Mouse (Mus musculus): ENCODE measurements around the gene Diras1. TPM values are rescaled to one million over a fixed set of nuclear protein-coding genes. Genes with fewer than 3 reads are reported as not detected.

The Diras1 gene
- polyA plus RNA-seq, 2 experiments from 2014 or later: 0.11 TPM; not detected in 1

Other genes starting within 250 kb of the Diras1 start
- 10 to 100 TPM; 18.9 to 19.9 TPM for gene Sf3a2, start 227.5 kb downstream of the Diras1 start, polyA plus RNA-seq (2017; shearing (Covaris generic))
- 100 to 1,000 TPM; 121 to 156 TPM for gene Plekhj1, start 227.0 kb downstream of the Diras1 start, polyA plus RNA-seq (2017; shearing (Covaris generic))
- not detected for gene Amh, start 220.4 kb downstream of the Diras1 start, polyA plus RNA-seq (2017; shearing (Covaris generic))
- not detected for gene Jsrp1, start 212.2 kb downstream of the Diras1 start, polyA plus RNA-seq (2017; shearing (Covaris generic))
- gene Oaz1, start 199.0 kb downstream of the Diras1 start, polyA plus RNA-seq (2017; shearing (Covaris generic)): 1,000 to 10,000 TPM; 1,826 to 2,667 TPM
- gene Lingo3, start 181.6 kb downstream of the Diras1 start, polyA plus RNA-seq (2017; shearing (Covaris generic)): not detected
- 100 to 1,000 TPM; 202 to 214 TPM for gene Lsm7, start 170.5 kb downstream of the Diras1 start, polyA plus RNA-seq (2017; shearing (Covaris generic))
- gene Sppl2b, start 170.4 kb downstream of the Diras1 start, polyA plus RNA-seq (2017; shearing (Covaris generic)): 10 to 100 TPM in 1 of 2 experiments, 1 to 10 TPM in 1; 8.9 to 18.4 TPM
- gene Tmprss9, start 153.8 kb downstream of the Diras1 start, polyA plus RNA-seq (2017; shearing (Covaris generic)): not detected
- 100 to 1,000 TPM; 228 to 262 TPM for gene Timm13, start 124.7 kb downstream of the Diras1 start, polyA plus RNA-seq (2017; shearing (Covaris generic))
- 1 to 10 TPM; 2.8 to 4.5 TPM for gene Lmnb2, start 107.4 kb downstream of the Diras1 start, polyA plus RNA-seq (2017; shearing (Covaris generic))
- 10 to 100 TPM; 22.8 to 45.2 TPM for gene Gadd45b, start 95.6 kb downstream of the Diras1 start, polyA plus RNA-seq (2017; shearing (Covaris generic))
- not detected for gene Gng7, start 10.7 kb downstream of the Diras1 start, polyA plus RNA-seq (2017; shearing (Covaris generic))
- 1 to 10 TPM; 3.2 to 4.0 TPM for gene Slc39a3, start 11.8 kb upstream of the Diras1 start, polyA plus RNA-seq (2017; shearing (Covaris generic))
- 10 to 100 TPM; 54.7 to 68.3 TPM for gene Sgta, start 34.5 kb upstream of the Diras1 start, polyA plus RNA-seq (2017; shearing (Covaris generic))
- gene Thop1, start 44.4 kb upstream of the Diras1 start, polyA plus RNA-seq (2017; shearing (Covaris generic)): 1 to 10 TPM; 2.8 to 4.5 TPM
- gene Creb3l3, start 73.2 kb upstream of the Diras1 start, polyA plus RNA-seq (2017; shearing (Covaris generic)): not detected
- gene Map2k2, start 80.3 kb upstream of the Diras1 start, polyA plus RNA-seq (2017; shearing (Covaris generic)): 10 to 100 TPM; 21.3 to 26.5 TPM
- 10 to 100 TPM; 10.7 to 12.4 TPM for gene Zbtb7a, start 109.6 kb upstream of the Diras1 start, polyA plus RNA-seq (2017; shearing (Covaris generic))
- 10 to 100 TPM; 17.6 to 23.8 TPM for gene Pias4, start 142.3 kb upstream of the Diras1 start, polyA plus RNA-seq (2017; shearing (Covaris generic))
- gene Eef2, start 151.0 kb upstream of the Diras1 start, polyA plus RNA-seq (2017; shearing (Covaris generic)): 1,000 to 10,000 TPM in 1 of 2 experiments, 100 to 1,000 TPM in 1; 933 to 1,303 TPM
- gene Dapk3, start 157.3 kb upstream of the Diras1 start, polyA plus RNA-seq (2017; shearing (Covaris generic)): 1 to 10 TPM; 4.1 to 4.9 TPM
- not detected for gene 4930442H23Rik, start 158.2 kb upstream of the Diras1 start, polyA plus RNA-seq (2017; shearing (Covaris generic))
- under 1 TPM in 1 of 2 experiments, not detected in 1; 0.17 TPM for gene Nmrk2, start 176.4 kb upstream of the Diras1 start, polyA plus RNA-seq (2017; shearing (Covaris generic))
- gene Atcay, start 205.2 kb upstream of the Diras1 start, polyA plus RNA-seq (2017; shearing (Covaris generic)): 1 to 10 TPM; 4.0 to 5.0 TPM
- 1 to 10 TPM in 1 of 2 experiments, under 1 TPM in 1; 0.79 to 1.5 TPM for gene Zfr2, start 207.5 kb upstream of the Diras1 start, polyA plus RNA-seq (2017; shearing (Covaris generic))
- 10 to 100 TPM; 54.3 to 64.7 TPM for gene Matk, start 227.3 kb upstream of the Diras1 start, polyA plus RNA-seq (2017; shearing (Covaris generic))
- gene Mrpl54, start 241.3 kb upstream of the Diras1 start, polyA plus RNA-seq (2017; shearing (Covaris generic)): 100 to 1,000 TPM; 148 to 166 TPM
- 10 to 100 TPM; 10.2 to 18.0 TPM for gene Apba3, start 241.3 kb upstream of the Diras1 start, polyA plus RNA-seq (2017; shearing (Covaris generic))